Mouse (Mus musculus) kidney, postnatal 4 days (tissue): ENCODE measurements around the gene Pkib.
A peak's percentile ranks its signal among the peaks of the same experiment; 100 is the strongest.

Experiments used
- DNase-seq, 2 experiments: peaks; one replicate each; pipeline ENCODE4 v3.0.0; 2021; ENCODE audit warnings: mixed read lengths in 2 of 2

Pkib gene

GRCm38 (mm10) chr10:57631896-57632867 lies at the start of gene Pkib:
Gene Pkib, plus strand, starts transcription at chr10:57631981.
- DNase-seq = peak; percentile 76 to 85

GRCm38 (mm10) chr10:57583927-57584326 lies 47.9 kb upstream of the Pkib start:
- DNase-seq = no peak

- DNase-seq = no peak
Observed at GRCm38 (mm10) chr10:57594266-57594665, 37.5 kb upstream of the Pkib start.

GRCm38 (mm10) chr10:57597172-57597571 lies 34.6 kb upstream of the Pkib start:
- no peak for DNase-seq

- no peak for DNase-seq
Observed at GRCm38 (mm10) chr10:57602951-57603350, 28.8 kb upstream of the Pkib start.

- no peak for DNase-seq
Observed at GRCm38 (mm10) chr10:57623311-57623710, 8.5 kb upstream of the Pkib start.

GRCm38 (mm10) chr10:57627773-57628172 lies 4.0 kb upstream of the Pkib start:
- DNase-seq = no peak

- no peak for DNase-seq
Observed at GRCm38 (mm10) chr10:57630557-57630956, 1.2 kb upstream of the Pkib start.

- DNase-seq = no peak
Observed at GRCm38 (mm10) chr10:57632868-57633240, 1.1 kb downstream of the Pkib start.

GRCm38 (mm10) chr10:57636970-57637369 lies 5.2 kb downstream of the Pkib start:
- DNase-seq = no peak

- no peak for DNase-seq
Observed at GRCm38 (mm10) chr10:57638250-57638649, 6.5 kb downstream of the Pkib start.

- no peak for DNase-seq
Observed at GRCm38 (mm10) chr10:57639540-57639939, 7.8 kb downstream of the Pkib start.

- no peak for DNase-seq
Observed at GRCm38 (mm10) chr10:57653297-57653696, 21.5 kb downstream of the Pkib start.

GRCm38 (mm10) chr10:57660505-57660904 lies 28.7 kb downstream of the Pkib start:
- DNase-seq = no peak

GRCm38 (mm10) chr10:57663758-57664157 lies 32.0 kb downstream of the Pkib start:
- no peak for DNase-seq

- no peak for DNase-seq
Observed at GRCm38 (mm10) chr10:57664253-57664652, 32.5 kb downstream of the Pkib start.

- no peak for DNase-seq
Observed at GRCm38 (mm10) chr10:57675740-57676139, 44.0 kb downstream of the Pkib start.

GRCm38 (mm10) chr10:57687999-57688398 lies 56.2 kb downstream of the Pkib start:
- DNase-seq = no peak

GRCm38 (mm10) chr10:57690161-57690560 lies 58.4 kb downstream of the Pkib start:
- no peak for DNase-seq

GRCm38 (mm10) chr10:57702246-57702645 lies 70.5 kb downstream of the Pkib start:
- DNase-seq = no peak

GRCm38 (mm10) chr10:57721035-57721434 lies 89.3 kb downstream of the Pkib start:
- DNase-seq = no peak

GRCm38 (mm10) chr10:57722363-57722762 lies 90.6 kb downstream of the Pkib start:
- DNase-seq = no peak

GRCm38 (mm10) chr10:57727666-57728065 lies 95.9 kb downstream of the Pkib start:
- no peak for DNase-seq

GRCm38 (mm10) chr10:57731672-57732071 lies 99.9 kb downstream of the Pkib start:
- DNase-seq = no peak

GRCm38 (mm10) chr10:57740733-57741132 lies 109.0 kb downstream of the Pkib start:
- no peak for DNase-seq
